Mouse (Mus musculus): Measurements from ENCODE around the gene Cysrt1.

GRCm38 (mm10) chr2:25273010-25273409, 30.8 kb upstream of the Cysrt1 start:
- TF ChIP-seq CTCF (IDR thresholded peaks at IDR 0.05; ENCODE audit: low read depth) (no peak), EP300 (IDR thresholded peaks at IDR 0.05; ENCODE audit: low read depth) (no peak)
